Mouse (Mus musculus): ENCODE results near the gene Txnrd3. TPM values are rescaled to one million over a fixed set of nuclear protein-coding genes. Genes with fewer than 3 reads are reported as not detected.
A peak's percentile ranks its signal among the peaks of the same experiment; 100 is the strongest.

The Txnrd3 gene
- polyA plus RNA-seq, 1 experiment from 2014 or later: 6.6 TPM

DNA sequence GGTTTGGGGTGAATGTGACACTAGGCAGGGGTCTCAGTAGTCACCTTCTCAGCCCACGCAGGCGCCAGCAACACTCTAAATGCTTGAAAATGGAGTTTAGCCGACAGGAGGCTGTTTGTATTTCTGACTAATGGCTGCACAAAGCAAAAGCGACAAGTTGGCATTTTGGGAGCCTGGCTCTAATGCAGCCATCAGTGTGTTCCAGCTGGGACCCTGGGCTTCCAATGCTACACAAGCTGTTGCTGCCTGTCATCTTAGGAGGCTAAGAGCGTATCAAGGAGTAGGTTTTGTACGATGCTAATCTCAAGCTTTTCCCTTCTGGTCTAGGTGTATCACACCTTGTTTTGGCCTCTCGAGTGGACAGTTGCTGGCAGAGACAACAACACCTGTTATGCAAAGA is 28.9 kb downstream of the Txnrd3 start:
- ATAC-seq: no peak
- 88% methylated on average over 7 of the region's 7 CpGs for WGBS
- H3K36me3 ChIP-seq (ENCODE audit: control insufficient read depth, insufficient read depth): peaks cover 6% of the 10 kb centered on the region

DNA sequence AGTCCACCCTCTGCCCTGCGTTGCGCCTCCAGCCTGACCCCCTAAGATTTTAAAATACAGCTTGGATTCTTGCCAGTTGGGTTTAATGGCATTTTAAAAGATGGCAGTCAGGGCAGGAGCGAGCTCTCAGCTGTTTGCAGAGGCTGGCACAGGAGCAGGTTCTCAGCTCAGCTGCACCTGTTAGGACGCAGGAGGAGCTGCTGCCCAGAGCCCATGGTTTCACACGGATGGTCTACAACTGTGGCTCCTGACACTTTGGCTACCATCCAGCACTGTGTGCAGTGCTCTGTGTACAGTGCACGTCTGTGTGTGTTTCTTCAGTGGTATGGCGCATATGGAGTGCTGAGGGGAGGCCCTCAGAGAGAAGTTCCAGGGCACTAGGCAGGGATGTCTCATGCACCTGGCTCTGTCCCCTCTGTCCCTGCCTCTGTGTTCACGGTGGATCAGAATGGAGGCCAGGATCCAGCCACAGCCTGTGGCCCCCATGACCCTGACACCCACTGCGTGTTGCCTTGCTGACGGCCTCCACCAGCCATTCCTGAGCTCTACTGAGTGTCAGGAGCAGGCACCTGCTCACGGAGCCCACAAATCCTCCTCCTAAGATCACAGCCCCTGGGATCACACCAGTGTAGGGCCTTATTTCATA is 29.5 kb downstream of the Txnrd3 start:
- TF ChIP-seq CTCF (IDR thresholded peaks at IDR 0.05; ENCODE audit: low read depth): no peak
- Histone ChIP-seq H3K4me3 (ENCODE audit: low read depth, low read length) (no peak overlapping the region), H3K4me2 (replicated peaks; ENCODE audit: low read depth) (no peak overlapping the region), H3K9me3 (ENCODE audit: control insufficient read depth) (no peaks in the 10 kb centered on the region), H3K27ac (ENCODE audit: low read depth, low read length) (no peak overlapping the region), H3K36me3 (ENCODE audit: control insufficient read depth, insufficient read depth) (peaks cover 6% of the 10 kb centered on the region), H3K9ac (ENCODE audit: low read depth, low read length) (no peak overlapping the region), H3K4me1 (replicated peaks; ENCODE audit: control insufficient read depth, insufficient read depth, low read length) (no peaks in the 10 kb centered on the region), H3K27me3 (replicated peaks; ENCODE audit: control insufficient read depth, insufficient read depth, low read length) (no peaks in the 10 kb centered on the region)
- WGBS: 83% methylated on average over 11 of the region's 11 CpGs
- ATAC-seq: 0 out of 2 replicates have a peak, but pooled peaks have one; percentile 19

More for the DNA sequence above, 28.9 kb downstream of the Txnrd3 start:
- no peak for TF ChIP-seq CTCF (IDR thresholded peaks at IDR 0.05; ENCODE audit: low read depth)
- Histone ChIP-seq H3K4me3 (ENCODE audit: low read depth, low read length) (no peak overlapping the region), H3K9me3 (ENCODE audit: control insufficient read depth) (no peaks in the 10 kb centered on the region), H3K9ac (ENCODE audit: low read depth, low read length) (no peak overlapping the region), H3K4me2 (replicated peaks; ENCODE audit: low read depth) (no peak overlapping the region), H3K27ac (ENCODE audit: low read depth, low read length) (no peak overlapping the region), H3K4me1 (replicated peaks; ENCODE audit: control insufficient read depth, insufficient read depth, low read length) (no peaks in the 10 kb centered on the region), H3K27me3 (replicated peaks; ENCODE audit: control insufficient read depth, insufficient read depth, low read length) (no peaks in the 10 kb centered on the region)

DNA sequence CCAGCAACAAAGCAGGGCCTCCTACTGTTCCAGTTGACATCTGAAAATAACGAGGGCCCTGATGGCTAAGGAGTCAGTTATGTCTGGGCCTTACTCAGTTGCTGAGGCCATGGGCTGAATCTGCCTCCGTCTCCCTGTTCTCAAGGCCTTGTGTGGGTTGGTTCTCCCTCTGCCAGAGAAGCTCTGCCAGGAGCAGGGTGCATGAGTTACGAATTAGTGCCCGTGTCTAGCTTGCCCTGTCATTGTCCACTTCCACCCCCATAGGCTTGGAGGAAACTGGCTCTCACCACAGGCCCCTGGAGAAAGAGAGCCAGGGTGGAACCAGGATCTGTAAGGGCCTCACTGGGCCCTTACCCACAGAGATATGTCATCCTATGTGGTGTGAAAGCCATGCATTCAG is 34.7 kb downstream of the Txnrd3 start:
- no peak for TF ChIP-seq CTCF (IDR thresholded peaks at IDR 0.05; ENCODE audit: low read depth)
- Histone ChIP-seq H3K27ac (ENCODE audit: low read depth, low read length) (no peak overlapping the region), H3K27me3 (replicated peaks; ENCODE audit: control insufficient read depth, insufficient read depth, low read length) (no peaks in the 10 kb centered on the region), H3K4me1 (replicated peaks; ENCODE audit: control insufficient read depth, insufficient read depth, low read length) (no peaks in the 10 kb centered on the region), H3K4me3 (ENCODE audit: low read depth, low read length) (no peak overlapping the region), H3K4me2 (replicated peaks; ENCODE audit: low read depth) (no peak overlapping the region), H3K9me3 (ENCODE audit: control insufficient read depth) (no peaks in the 10 kb centered on the region), H3K9ac (ENCODE audit: low read depth, low read length) (no peak overlapping the region), H3K36me3 (ENCODE audit: control insufficient read depth, insufficient read depth) (peaks cover 6% of the 10 kb centered on the region)
- ATAC-seq: no peak
- 81% methylated on average over 4 of the region's 4 CpGs for WGBS

DNA sequence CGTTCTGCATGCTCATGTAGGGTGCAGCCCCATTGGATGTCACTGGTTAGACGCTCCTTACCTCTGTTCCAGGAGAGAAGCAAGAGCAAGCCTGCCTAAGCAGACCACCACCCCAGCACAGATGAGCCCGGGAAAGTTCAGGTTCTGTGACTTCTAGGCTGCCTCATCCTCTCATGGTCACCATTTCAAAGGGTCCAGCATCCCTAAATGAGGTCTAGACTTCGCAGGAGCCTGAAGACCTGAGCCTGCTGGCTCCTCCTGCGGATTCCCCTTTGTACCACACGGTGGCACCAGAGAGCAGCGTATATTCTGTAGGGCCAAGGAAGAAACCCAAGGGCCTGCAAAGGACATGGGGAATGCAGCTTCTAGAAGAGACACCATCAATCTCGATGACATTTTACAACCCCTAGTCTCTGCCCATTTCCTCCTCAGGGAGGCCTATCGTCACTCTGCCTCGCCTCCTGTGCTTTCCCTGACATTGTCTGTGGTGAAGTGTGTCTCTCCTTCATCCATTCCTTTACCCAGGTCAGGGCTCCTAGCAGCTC is 35.6 kb downstream of the Txnrd3 start:
- H3K4me1 ChIP-seq (replicated peaks; ENCODE audit: control insufficient read depth, insufficient read depth, low read length): no peaks in the 10 kb centered on the region
- H3K4me2 ChIP-seq (replicated peaks; ENCODE audit: low read depth): no peak overlapping the region
- H3K4me3 ChIP-seq (ENCODE audit: low read depth, low read length): no peak overlapping the region
- no peak overlapping the region for H3K27ac ChIP-seq (ENCODE audit: low read depth, low read length)
- no peaks in the 10 kb centered on the region for H3K27me3 ChIP-seq (replicated peaks; ENCODE audit: control insufficient read depth, insufficient read depth, low read length)
- H3K9me3 ChIP-seq (ENCODE audit: control insufficient read depth): no peaks in the 10 kb centered on the region
- H3K9ac ChIP-seq (ENCODE audit: low read depth, low read length): no peak overlapping the region
- peak; percentile 96 for TF ChIP-seq CTCF (IDR thresholded peaks at IDR 0.05; ENCODE audit: low read depth)
- WGBS: 16% methylated on average over 10 of the region's 10 CpGs
- no peak for ATAC-seq
- H3K36me3 ChIP-seq (ENCODE audit: control insufficient read depth, insufficient read depth): peaks cover 6% of the 10 kb centered on the region

DNA sequence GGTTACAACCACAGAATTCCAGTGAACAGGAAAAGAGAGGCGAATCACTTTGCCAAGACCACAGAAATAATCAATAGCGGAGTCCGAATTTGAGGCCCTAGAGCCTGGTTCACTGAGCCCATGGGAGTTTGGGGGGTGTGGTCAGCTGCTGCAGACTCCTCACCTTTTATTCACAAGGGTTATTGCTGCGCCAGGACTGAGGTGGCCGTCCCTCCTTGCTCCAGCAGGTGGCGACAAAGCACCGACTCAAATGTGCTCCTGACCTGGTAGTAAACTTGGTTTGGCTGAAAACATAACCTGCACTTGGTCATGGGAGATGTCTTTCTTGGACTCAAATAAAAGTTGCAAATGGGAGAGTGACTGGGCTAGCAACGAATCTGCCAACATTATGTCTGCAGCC is 36.4 kb downstream of the Txnrd3 start:
- H3K4me1 ChIP-seq (replicated peaks; ENCODE audit: control insufficient read depth, insufficient read depth, low read length): no peaks in the 10 kb centered on the region
- no peak overlapping the region for H3K4me3 ChIP-seq (ENCODE audit: low read depth, low read length)
- no peaks in the 10 kb centered on the region for H3K36me3 ChIP-seq (ENCODE audit: control insufficient read depth, insufficient read depth)
- WGBS: 9% methylated on average over 8 of the region's 8 CpGs
- H3K27me3 ChIP-seq (replicated peaks; ENCODE audit: control insufficient read depth, insufficient read depth, low read length): no peaks in the 10 kb centered on the region
- no peak overlapping the region for H3K9ac ChIP-seq (ENCODE audit: low read depth, low read length)
- peak; percentile 93 for TF ChIP-seq CTCF (IDR thresholded peaks at IDR 0.05; ENCODE audit: low read depth)
- H3K27ac ChIP-seq (ENCODE audit: low read depth, low read length): no peak overlapping the region
- ATAC-seq: 0 out of 2 replicates have a peak, but pooled peaks have one; percentile 51
- no peak overlapping the region for H3K4me2 ChIP-seq (replicated peaks; ENCODE audit: low read depth)
- H3K9me3 ChIP-seq (ENCODE audit: control insufficient read depth): no peaks in the 10 kb centered on the region

DNA sequence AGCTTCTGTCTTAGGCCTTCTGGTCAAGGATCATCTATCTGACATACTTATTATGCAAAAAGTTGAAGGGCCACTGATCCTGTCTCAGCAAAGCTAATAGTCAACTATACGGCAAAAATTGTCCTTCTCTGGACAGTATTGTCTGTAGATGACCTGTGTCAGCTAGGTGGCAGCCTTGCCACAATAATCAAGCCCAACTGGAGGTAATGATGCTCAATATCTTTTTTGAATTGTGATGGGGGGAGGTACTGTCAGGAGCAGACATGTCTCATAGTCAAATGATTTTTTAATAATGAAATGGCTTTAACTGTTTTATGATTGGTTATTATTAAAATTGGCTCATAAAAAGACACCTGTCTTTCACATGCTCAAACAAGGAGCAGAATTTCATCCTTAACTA is 40.4 kb downstream of the Txnrd3 start:
- Histone ChIP-seq H3K4me2 (replicated peaks; ENCODE audit: low read depth) (no peak overlapping the region), H3K4me1 (replicated peaks; ENCODE audit: control insufficient read depth, insufficient read depth, low read length) (no peaks in the 10 kb centered on the region), H3K9ac (ENCODE audit: low read depth, low read length) (no peak overlapping the region), H3K36me3 (ENCODE audit: control insufficient read depth, insufficient read depth) (no peaks in the 10 kb centered on the region), H3K4me3 (ENCODE audit: low read depth, low read length) (no peak overlapping the region), H3K9me3 (ENCODE audit: control insufficient read depth) (no peaks in the 10 kb centered on the region), H3K27ac (ENCODE audit: low read depth, low read length) (no peak overlapping the region), H3K27me3 (replicated peaks; ENCODE audit: control insufficient read depth, insufficient read depth, low read length) (no peaks in the 10 kb centered on the region)
- 46% methylated on average over 1 of the region's 1 CpGs for WGBS
- ATAC-seq: no peak
- TF ChIP-seq CTCF (IDR thresholded peaks at IDR 0.05; ENCODE audit: low read depth): peak; percentile 56

All from intestine, postnatal 0 days (tissue).